Mouse (Mus musculus): ENCODE results near the gene Tspan32.

The Tspan32 gene

DNA sequence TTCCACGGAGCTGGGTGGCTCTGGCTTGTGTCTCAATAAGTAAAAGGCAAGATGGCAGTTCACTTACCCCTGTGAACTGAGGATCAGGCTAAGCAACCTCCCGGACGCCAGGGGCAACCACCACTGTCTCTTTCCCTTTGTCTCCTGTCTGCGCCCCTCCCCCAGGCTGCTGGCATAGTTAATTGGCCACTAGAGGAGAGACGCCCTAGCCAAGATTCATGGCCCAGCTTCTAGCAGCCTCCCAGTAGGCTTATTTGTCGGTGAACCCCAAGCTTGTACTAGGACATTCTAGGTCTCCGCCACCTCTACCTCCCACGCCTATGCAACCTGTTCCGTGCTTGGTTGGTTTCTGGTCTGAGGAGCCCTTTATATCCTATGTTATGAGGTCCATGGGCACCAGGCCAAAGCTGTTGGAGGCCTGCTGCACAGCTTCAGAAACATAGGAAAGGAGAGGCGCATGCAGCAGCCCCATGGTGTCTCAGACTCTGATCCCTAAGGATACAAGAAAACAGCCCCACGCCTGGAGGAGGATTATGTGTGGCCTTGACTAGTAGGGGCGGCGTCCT is 63.6 kb downstream of the Tspan32 start:
- in situ Hi-C loops (cut with MboI; ENCODE audit: low pct_unique_long_range_greater_than_20kb in 1 of 2, low sequenced_read_pairs in 2 of 2, unreplicated experiment in 1 of 2) = no loop called here

- in situ Hi-C loops (cut with MboI; ENCODE audit: low pct_unique_long_range_greater_than_20kb in 1 of 2, low sequenced_read_pairs in 2 of 2, unreplicated experiment in 1 of 2) = no loop called here
Measured at GRCm38 (mm10) chr7:143068882-143069591, 64.2 kb downstream of the Tspan32 start, which contains the start of gene Tssc4. TSS of gene Tssc4 (plus strand) at chr7:143069249.

Data from mouse embryonic stem cell (cell line).